Mouse (Mus musculus) embryonic facial prominence, embryonic 13.5 days (tissue): ENCODE results near the gene Ltbp1. TPM values are rescaled to one million over a fixed set of nuclear protein-coding genes. Genes with fewer than 3 reads are reported as not detected.
"Not testable (repeated sequence)": the region's sequence is repeated elsewhere in the genome, so short reads cannot be mapped to it uniquely, and the experiment has no call there.

Experiments used
- ATAC-seq: fragments of 200-750 bp; cut with Nextera tagmentation; 2 replicates; pipeline ENCODE4 v1.8.0; 2017; ENCODE audit warnings: low read depth; ENCODE audit not compliant: insufficient number of reproducible peaks, insufficient read depth, low FRiP score, low TSS enrichment
- H3K27ac ChIP-seq: fragments of 300-500 bp; sonication (generic); 2 replicates; pipeline ENCODE4 v1.5.1; 2015; ENCODE audit warnings: moderate library complexity, mild to moderate bottlenecking, inconsistent platforms
- H3K27me3 ChIP-seq: fragments of 300-500 bp; sonication (generic); 2 replicates; pipeline ENCODE4 v1.6.1; 2015; ENCODE audit warnings: mild to moderate bottlenecking, inconsistent platforms
- H3K36me3 ChIP-seq: fragments of 300-500 bp; sonication (generic); 2 replicates; pipeline ENCODE4 v1.6.1; 2015; ENCODE audit warnings: mild to moderate bottlenecking, inconsistent platforms
- H3K4me1 ChIP-seq: fragments of 300-500 bp; sonication (generic); 2 replicates; pipeline ENCODE4 v1.6.1; 2015; ENCODE audit warnings: inconsistent platforms
- H3K4me2 ChIP-seq: fragments of 300-500 bp; sonication (generic); 2 replicates; pipeline ENCODE4 v1.6.1; 2015; ENCODE audit warnings: moderate library complexity, mild to moderate bottlenecking, inconsistent platforms
- H3K4me3 ChIP-seq: fragments of 300-500 bp; sonication (generic); 2 replicates; pipeline ENCODE4 v1.5.1; 2015; ENCODE audit warnings: mild to moderate bottlenecking, inconsistent platforms
- H3K9ac ChIP-seq: fragments of 300-500 bp; sonication (generic); 2 replicates; pipeline ENCODE4 v1.6.1; 2015; ENCODE audit warnings: mild to moderate bottlenecking, inconsistent platforms
- H3K9me3 ChIP-seq: fragments of 300-500 bp; sonication (generic); 2 replicates; pipeline ENCODE4 v1.6.1; 2016; ENCODE audit warnings: inconsistent platforms
- WGBS: fragments of 180-500 bp; shearing (Covaris S2); methylation state at CpG from one replicate; pipeline ENCODE4 v1.1.7; 2015; ENCODE audit warnings: mixed read lengths; 5-methylcytosine and 5-hydroxymethylcytosine counted together
- polyA plus RNA-seq: library from polyadenylated mRNA; unstranded; fragments of >200 nt; fragmentation: Nextera tagmentation; extraction: Ambion mirVana; gene quantifications from 2 replicates; pipeline ENCODE4 v1.2.1, GENCODE M21; 2015

Ltbp1 gene
- polyA plus RNA-seq, 1 experiment from 2014 or later = 41.3 TPM

DNA sequence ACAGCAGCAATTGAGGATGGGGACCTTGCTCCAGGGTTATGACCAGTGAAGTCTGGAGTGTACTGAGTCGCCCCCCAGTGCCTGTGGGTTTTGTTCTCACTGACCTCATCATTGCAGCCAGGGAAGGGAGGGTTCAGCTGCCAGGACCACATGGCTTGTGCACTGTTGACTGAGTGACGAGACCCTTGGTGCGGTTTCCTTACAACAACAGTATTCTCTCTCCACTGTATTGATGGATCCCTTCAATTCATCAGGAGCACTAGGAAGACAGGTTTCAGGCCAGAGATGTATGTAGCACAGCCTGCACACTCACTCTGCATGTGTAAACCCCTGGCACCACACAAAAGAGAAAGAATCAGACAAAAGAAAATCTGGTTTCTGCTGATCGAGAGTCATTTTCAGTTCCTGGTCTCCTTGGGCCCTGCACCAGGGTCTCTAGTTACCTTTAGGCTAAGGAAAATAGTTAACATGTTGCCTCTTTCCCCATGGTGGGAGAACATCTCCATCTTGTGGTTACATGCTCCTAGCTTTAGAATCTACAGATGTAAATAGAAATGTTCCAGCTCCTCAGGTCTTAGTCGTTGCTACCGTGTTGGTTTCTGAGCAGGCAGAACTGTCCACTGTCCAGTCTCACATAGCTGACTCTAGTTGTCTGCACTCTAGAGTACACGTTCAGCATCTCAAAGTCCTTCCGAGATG, 117.4 kb downstream of the Ltbp1 start:
- H3K4me2 ChIP-seq = no peak overlapping the region
- 62% methylated on average over 8 of the region's 8 CpGs for WGBS
- ATAC-seq = no peak
- H3K27ac ChIP-seq = no peak overlapping the region
- H3K9ac ChIP-seq = no peak overlapping the region
- no peak overlapping the region for H3K4me3 ChIP-seq
- H3K9me3 ChIP-seq = no peaks in the 10 kb centered on the region
- no peaks in the 10 kb centered on the region for H3K36me3 ChIP-seq
- H3K4me1 ChIP-seq = peaks cover 14% of the 10 kb centered on the region
- no peaks in the 10 kb centered on the region for H3K27me3 ChIP-seq

DNA sequence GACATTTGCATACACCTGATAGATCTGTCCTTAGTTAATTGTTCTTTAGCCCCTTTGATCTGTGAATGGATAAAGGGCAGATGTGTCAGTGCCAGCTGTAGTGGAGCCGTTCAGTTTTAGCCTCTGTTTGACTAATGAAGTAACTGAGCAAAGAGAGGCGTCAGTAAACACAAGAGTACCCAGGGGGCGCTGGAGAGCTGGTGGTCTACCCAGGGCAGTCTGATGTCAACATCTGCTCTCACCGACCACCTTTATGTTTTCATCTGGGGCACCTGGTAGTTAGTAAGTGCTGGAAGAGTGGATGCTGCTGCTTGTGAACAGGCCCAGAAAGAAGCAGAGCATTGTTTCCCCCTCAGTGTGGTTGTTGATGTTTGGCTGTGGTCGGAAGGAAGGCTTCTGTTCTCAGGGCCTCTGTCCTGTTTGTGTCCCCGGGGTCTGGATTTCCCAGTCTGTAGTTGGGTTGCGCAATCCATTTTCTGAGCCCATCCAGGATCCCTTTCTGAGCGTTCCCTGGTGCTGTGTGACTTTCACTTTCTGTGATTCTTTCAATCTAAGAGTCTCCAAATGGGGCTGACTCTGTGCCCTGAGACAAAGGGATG, 123.1 kb downstream of the Ltbp1 start:
- no peaks in the 10 kb centered on the region for H3K36me3 ChIP-seq
- WGBS = 56% methylated on average over 8 of the region's 8 CpGs
- H3K4me3 ChIP-seq = no peak overlapping the region
- H3K4me1 ChIP-seq = peaks cover 30% of the 10 kb centered on the region
- H3K9me3 ChIP-seq = no peaks in the 10 kb centered on the region
- H3K27ac ChIP-seq = no peak overlapping the region
- H3K27me3 ChIP-seq = no peaks in the 10 kb centered on the region
- no peak overlapping the region for H3K4me2 ChIP-seq
- no peak for ATAC-seq
- no peak overlapping the region for H3K9ac ChIP-seq

- H3K36me3 ChIP-seq = no peaks in the 10 kb centered on the region
- no peak overlapping the region for H3K9ac ChIP-seq
- no peaks in the 10 kb centered on the region for H3K27me3 ChIP-seq
- H3K9me3 ChIP-seq = no peaks in the 10 kb centered on the region
- H3K4me3 ChIP-seq = no peak overlapping the region
- H3K4me2 ChIP-seq = no peak overlapping the region
- no peak overlapping the region for H3K27ac ChIP-seq
- no peak for ATAC-seq
- H3K4me1 ChIP-seq = peaks cover 23% of the 10 kb centered on the region
- WGBS = 81% methylated on average over 4 of the region's 4 CpGs
Measured at GRCm38 (mm10) chr17:75133983-75134382, 128.6 kb downstream of the Ltbp1 start.

DNA sequence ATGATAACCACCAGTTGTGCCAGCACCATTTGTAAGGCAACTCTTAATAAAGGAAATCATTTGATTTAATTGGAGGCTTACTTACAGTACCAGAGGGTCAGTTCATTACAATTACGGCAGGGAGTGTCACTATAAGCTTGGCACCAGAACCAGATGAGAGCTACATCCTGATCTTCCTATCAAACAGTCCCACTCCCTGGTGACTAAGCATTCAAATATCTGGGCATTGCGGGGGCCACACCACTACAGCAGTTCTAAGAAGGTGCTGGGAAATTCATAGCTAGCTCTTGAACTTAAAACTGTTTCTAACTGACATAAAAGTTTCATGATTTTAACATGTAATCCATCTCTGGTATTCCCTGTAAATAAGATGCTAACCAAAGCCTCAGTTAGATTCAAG, 134.4 kb downstream of the Ltbp1 start:
- Histone ChIP-seq H3K36me3 (no peaks in the 10 kb centered on the region), H3K4me3 (no peak overlapping the region), H3K27ac (no peak overlapping the region), H3K9ac (no peak overlapping the region), H3K9me3 (no peaks in the 10 kb centered on the region), H3K27me3 (no peaks in the 10 kb centered on the region), H3K4me2 (no peak overlapping the region), H3K4me1 (peaks cover 3% of the 10 kb centered on the region; the same call in 1 of the 2 replicates)
- no peak for ATAC-seq
- WGBS = 86% methylated on average over 2 of the region's 2 CpGs

DNA sequence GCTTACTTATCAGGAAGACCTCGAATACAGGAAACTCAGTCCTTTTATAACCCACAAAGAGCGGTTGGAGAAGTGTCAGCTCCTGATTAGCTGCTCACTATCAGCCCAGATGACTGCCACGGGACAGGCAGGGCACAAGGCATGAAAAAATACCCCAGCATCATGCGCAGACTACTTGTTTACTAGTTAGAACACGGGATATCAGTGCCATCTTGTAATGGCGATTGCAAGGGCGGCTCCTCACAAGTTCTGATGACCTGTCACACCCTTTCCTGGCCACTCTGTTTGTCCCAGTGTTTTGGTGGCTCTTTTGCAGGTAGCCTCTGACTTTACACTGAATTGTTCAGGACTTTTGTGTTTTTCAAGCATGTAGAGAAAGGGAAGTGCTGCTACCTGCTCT, 137.5 kb downstream of the Ltbp1 start:
- H3K4me2 ChIP-seq, H3K4me1 ChIP-seq, H3K36me3 ChIP-seq, ATAC-seq, H3K27me3 ChIP-seq, H3K9me3 ChIP-seq, H3K27ac ChIP-seq, H3K4me3 ChIP-seq, H3K9ac ChIP-seq: not testable (repeated sequence)
- WGBS = 91% methylated on average over 7 of the region's 7 CpGs

DNA sequence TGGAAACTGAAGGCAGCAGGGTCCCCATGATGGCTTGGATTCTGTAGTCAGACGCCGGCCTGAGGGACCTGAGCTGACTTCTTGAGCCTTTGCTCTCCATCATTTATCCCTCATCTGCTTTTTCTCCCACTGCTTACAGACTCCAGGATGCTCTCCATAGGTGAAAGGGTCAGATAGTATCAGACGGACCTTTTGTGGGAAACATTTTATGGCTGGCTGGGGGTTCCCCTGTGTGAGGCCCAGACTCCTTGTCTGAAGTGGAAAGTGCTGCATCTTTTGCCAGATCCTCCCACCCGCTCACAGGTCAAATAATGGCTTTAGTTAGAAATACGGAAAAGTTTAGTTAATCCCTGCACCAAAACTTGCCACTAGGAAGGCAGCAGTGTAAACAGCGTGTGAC, 138.6 kb downstream of the Ltbp1 start:
- 65% methylated on average over 6 of the region's 6 CpGs for WGBS
- Histone ChIP-seq H3K9me3 (no peaks in the 10 kb centered on the region), H3K36me3 (no peaks in the 10 kb centered on the region), H3K9ac (no peak overlapping the region), H3K27me3 (no peaks in the 10 kb centered on the region), H3K4me3 (no peak overlapping the region), H3K4me1 (no peaks in the 10 kb centered on the region), H3K4me2 (no peak overlapping the region), H3K27ac (no peak overlapping the region)
- no peak for ATAC-seq

DNA sequence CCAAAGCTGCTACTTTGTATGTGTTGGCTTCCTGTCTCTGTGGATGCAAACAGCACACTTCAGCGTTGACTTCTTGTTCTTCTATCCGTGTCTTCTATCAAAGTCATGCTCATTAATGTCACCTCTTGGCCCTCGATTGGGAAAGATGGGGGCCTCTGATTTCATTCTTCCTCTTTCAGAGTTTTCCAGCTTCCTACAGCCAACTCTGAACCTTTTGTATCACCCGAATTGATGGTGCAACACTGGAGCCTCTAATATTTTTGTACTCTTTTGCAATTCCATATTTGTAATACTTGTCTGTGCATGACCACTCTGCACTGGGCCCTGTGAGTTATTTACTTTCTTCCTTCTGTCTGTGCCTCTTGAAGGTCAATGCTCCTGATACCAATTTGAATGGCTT, 141.8 kb downstream of the Ltbp1 start:
- no peak overlapping the region for H3K4me3 ChIP-seq
- H3K9me3 ChIP-seq = no peaks in the 10 kb centered on the region
- H3K27me3 ChIP-seq = no peaks in the 10 kb centered on the region
- no peak overlapping the region for H3K4me2 ChIP-seq
- H3K27ac ChIP-seq = no peak overlapping the region
- no peaks in the 10 kb centered on the region for H3K36me3 ChIP-seq
- no peak overlapping the region for H3K9ac ChIP-seq
- 90% methylated on average over 4 of the region's 4 CpGs for WGBS
- H3K4me1 ChIP-seq = no peaks in the 10 kb centered on the region
- ATAC-seq = no peak

DNA sequence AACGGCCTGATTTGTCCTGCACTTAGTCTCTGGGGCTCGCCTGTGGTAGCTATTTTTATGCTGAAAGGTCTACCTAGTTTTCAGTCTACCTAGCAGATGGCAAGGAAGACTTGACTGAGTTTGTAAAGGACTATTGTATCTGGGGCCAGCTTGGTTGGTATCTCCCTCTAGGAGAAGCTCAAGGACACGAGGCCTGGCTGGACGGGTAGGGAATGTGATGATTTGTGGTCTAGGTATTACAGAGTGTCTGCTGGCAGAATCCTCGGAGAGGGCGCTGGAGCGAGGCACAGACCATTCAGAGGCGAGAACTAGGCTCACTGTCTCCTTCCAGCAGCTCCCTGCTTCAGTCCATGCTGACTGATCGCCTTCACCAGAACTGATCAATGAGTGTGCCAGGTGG, 146.4 kb downstream of the Ltbp1 start:
- H3K9me3 ChIP-seq = no peaks in the 10 kb centered on the region
- no peak overlapping the region for H3K9ac ChIP-seq
- no peak overlapping the region for H3K4me2 ChIP-seq
- H3K36me3 ChIP-seq = no peaks in the 10 kb centered on the region
- H3K4me1 ChIP-seq = no peaks in the 10 kb centered on the region
- no peak overlapping the region for H3K4me3 ChIP-seq
- no peaks in the 10 kb centered on the region for H3K27me3 ChIP-seq
- 83% methylated on average over 9 of the region's 9 CpGs for WGBS
- H3K27ac ChIP-seq = no peak overlapping the region
- ATAC-seq = no peak

DNA sequence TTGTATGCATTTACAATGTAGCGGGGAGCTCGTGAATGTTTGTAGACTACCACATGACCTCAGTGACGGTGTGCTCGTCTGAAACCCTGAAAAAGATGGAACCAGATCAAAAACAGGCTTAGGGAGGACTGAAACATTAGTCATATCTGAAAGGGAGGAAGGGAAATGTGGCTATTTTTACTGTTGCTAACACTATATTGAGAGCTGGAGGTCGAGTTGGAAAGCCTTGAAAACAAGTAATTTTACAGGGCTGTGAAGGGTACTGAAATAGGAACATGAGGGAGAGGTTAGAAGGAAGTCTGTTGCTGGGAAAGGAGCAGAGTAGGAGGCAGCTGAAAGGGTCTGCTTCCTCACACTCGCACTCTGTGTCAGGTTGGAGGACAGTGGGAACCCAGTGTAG, 147.7 kb downstream of the Ltbp1 start:
- Histone ChIP-seq H3K27me3 (no peaks in the 10 kb centered on the region), H3K9me3 (no peaks in the 10 kb centered on the region), H3K4me2 (no peak overlapping the region), H3K27ac (no peak overlapping the region), H3K36me3 (no peaks in the 10 kb centered on the region), H3K9ac (no peak overlapping the region), H3K4me3 (no peak overlapping the region), H3K4me1 (peaks cover under 1% of the 10 kb centered on the region; the same call in 1 of the 2 replicates)
- ATAC-seq = no peak
- whole genome bisulfite sequencing = 70% methylated on average over 6 of the region's 6 CpGs

DNA sequence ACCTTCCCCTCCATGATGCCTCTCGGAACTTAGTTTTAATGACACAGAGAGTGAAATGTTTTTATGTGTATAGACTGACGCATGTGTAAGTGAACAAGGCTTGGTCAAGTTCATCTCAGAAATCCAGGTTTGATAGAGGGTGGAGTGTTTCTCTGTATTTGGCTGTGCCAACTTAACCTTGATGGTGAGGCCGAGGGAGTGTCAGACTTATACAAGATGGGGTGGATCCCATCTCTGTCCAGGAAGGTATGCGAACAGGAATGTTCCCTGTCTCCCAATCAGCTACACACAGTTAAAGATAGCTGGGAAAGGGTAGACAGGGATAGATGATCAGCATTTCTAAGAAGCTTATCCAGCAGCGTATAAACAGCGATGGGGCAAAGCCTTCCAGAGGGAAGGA, 153.0 kb downstream of the Ltbp1 start:
- no peaks in the 10 kb centered on the region for H3K9me3 ChIP-seq
- no peak overlapping the region for H3K4me2 ChIP-seq
- H3K9ac ChIP-seq = no peak overlapping the region
- ATAC-seq = no peak
- H3K4me1 ChIP-seq = peaks cover 11% of the 10 kb centered on the region; the same call in 1 of the 2 replicates
- 88% methylated on average over 6 of the region's 6 CpGs for WGBS
- H3K27ac ChIP-seq = no peak overlapping the region
- H3K27me3 ChIP-seq = no peaks in the 10 kb centered on the region
- no peak overlapping the region for H3K4me3 ChIP-seq
- no peaks in the 10 kb centered on the region for H3K36me3 ChIP-seq

DNA sequence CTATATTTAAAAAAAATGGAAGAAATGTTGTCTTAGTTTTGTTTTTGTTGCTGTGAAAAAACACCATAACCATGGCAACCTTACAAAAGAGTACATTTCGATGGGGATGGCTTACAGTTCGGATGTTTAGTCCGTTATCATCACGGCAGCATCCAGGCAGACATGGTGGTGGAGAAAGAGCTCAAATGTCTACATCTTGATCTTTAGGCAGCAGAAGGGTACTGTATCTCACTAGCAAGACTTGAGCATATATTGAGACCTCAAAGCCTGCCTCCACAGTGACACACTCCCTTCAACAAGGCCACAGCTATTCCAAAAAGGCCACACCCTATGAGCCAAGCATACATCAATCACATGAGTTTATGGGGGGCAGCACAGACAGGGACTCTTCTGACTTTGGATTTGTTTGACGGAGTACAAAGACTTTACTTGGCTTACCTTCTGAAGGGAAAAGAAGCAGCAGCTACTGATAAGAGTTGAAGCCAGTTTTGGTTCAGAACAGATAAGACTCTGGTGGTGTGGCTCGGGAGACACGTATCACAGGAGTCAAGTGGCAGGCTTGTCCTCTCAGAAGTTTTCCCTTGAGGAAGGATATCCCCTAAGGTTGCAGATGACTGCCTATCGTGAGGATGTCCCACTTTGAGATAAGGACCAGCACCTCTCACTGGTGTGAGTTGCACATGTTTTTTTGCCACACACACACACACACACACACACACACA, 153.9 kb downstream of the Ltbp1 start:
- ATAC-seq = no peak
- Histone ChIP-seq H3K9me3 (no peaks in the 10 kb centered on the region), H3K9ac (no peak overlapping the region), H3K4me1 (peaks cover 11% of the 10 kb centered on the region; the same call in 1 of the 2 replicates), H3K4me3 (no peak overlapping the region), H3K4me2 (no peak overlapping the region), H3K36me3 (no peaks in the 10 kb centered on the region), H3K27ac (no peak overlapping the region), H3K27me3 (no peaks in the 10 kb centered on the region)
- 91% methylated on average over 8 of the region's 8 CpGs for WGBS

- 77% methylated on average over 10 of the region's 10 CpGs for WGBS
- H3K27me3 ChIP-seq = no peaks in the 10 kb centered on the region
- no peak overlapping the region for H3K9ac ChIP-seq
- H3K27ac ChIP-seq = no peak overlapping the region
- H3K4me3 ChIP-seq = no peak overlapping the region
- no peaks in the 10 kb centered on the region for H3K9me3 ChIP-seq
- peaks cover 11% of the 10 kb centered on the region; the same call in 1 of the 2 replicates for H3K4me1 ChIP-seq
- H3K36me3 ChIP-seq = no peaks in the 10 kb centered on the region
- no peak overlapping the region for H3K4me2 ChIP-seq
- ATAC-seq = no peak
Measured at GRCm38 (mm10) chr17:75161062-75161461, 155.7 kb downstream of the Ltbp1 start.
